Mouse (Mus musculus) small intestine, adult 2 months (tissue): ENCODE results near the gene Tbc1d25.

Experiments
- CTCF ChIP-seq: fragments of 200-500 bp; IDR thresholded peaks from 2 replicates; pipeline ENCODE4 v1.5.1; 2012; ENCODE audit warnings: low read depth, mild to moderate bottlenecking, control low read depth, inconsistent platforms, low read length, moderate library complexity, mixed read lengths; ENCODE audit not compliant: insufficient replicate concordance, insufficient read length; ENCODE audit errors: extremely low read depth
- POLR2A ChIP-seq: fragments of 200-500 bp; IDR thresholded peaks from 2 replicates; pipeline ENCODE4 v1.6.1; 2012; ENCODE audit warnings: low read depth, mild to moderate bottlenecking, control low read depth, inconsistent platforms, low read length, moderate library complexity

- no peak for TF ChIP-seq POLR2A
- no peak for TF ChIP-seq CTCF
Observed at GRCm38 (mm10) chrX:8175169-8175503, 845 bp downstream of the Tbc1d25 start.
